Mouse (Mus musculus) midbrain, embryonic 16.5 days (tissue): ENCODE results near the gene Snx30. TPM values are rescaled to one million over a fixed set of nuclear protein-coding genes. Genes with fewer than 3 reads are reported as not detected.

Experiments
- ATAC-seq: fragments of 200-750 bp; cut with Nextera tagmentation; 2 replicates; pipeline ENCODE4 v1.8.0; 2017; ENCODE audit warnings: moderate TSS enrichment
- H3K27ac ChIP-seq: fragments of 300-500 bp; sonication (generic); 2 replicates; pipeline ENCODE4 v1.5.1; 2014; ENCODE audit warnings: mild to moderate bottlenecking, low read length, mixed read lengths
- H3K27me3 ChIP-seq: fragments of 300-500 bp; sonication (generic); 2 replicates; pipeline ENCODE4 v1.6.1; 2014; ENCODE audit warnings: low read depth, low read length, mixed read lengths; ENCODE audit not compliant: control insufficient read depth, insufficient read depth
- H3K36me3 ChIP-seq: fragments of 300-500 bp; sonication (generic); 2 replicates; pipeline ENCODE4 v1.6.1; 2014; ENCODE audit warnings: mild to moderate bottlenecking, low read length, moderate library complexity, mixed read lengths; ENCODE audit not compliant: control insufficient read depth, insufficient read depth
- H3K4me1 ChIP-seq: fragments of 300-500 bp; sonication (generic); 2 replicates; pipeline ENCODE4 v1.6.1; 2014; ENCODE audit warnings: mild to moderate bottlenecking, low read length, mixed read lengths; ENCODE audit not compliant: control insufficient read depth, insufficient read depth
- H3K4me2 ChIP-seq: fragments of 300-500 bp; sonication (generic); 2 replicates; pipeline ENCODE4 v1.6.1; 2014; ENCODE audit warnings: mild to moderate bottlenecking, low read length, mixed read lengths
- H3K4me3 ChIP-seq: fragments of 300-500 bp; sonication (generic); 2 replicates; pipeline ENCODE4 v1.5.1; 2014; ENCODE audit warnings: low read depth, mild to moderate bottlenecking, low read length, moderate library complexity, mixed read lengths
- H3K9ac ChIP-seq: fragments of 300-500 bp; sonication (generic); 2 replicates; pipeline ENCODE4 v1.6.1; 2014; ENCODE audit warnings: low read depth, low read length, mixed read lengths
- H3K9me3 ChIP-seq: fragments of 300-500 bp; sonication (generic); replicated peaks from 2 replicates; pipeline ENCODE4 v1.6.1; 2014; ENCODE audit warnings: mild to moderate bottlenecking, low read length, mixed read lengths; ENCODE audit not compliant: control insufficient read depth, poor library complexity, severe bottlenecking
- WGBS: fragments of 180-500 bp; shearing (Covaris S2); extraction: QIAGEN DNeasy Blood & Tissue Kit; methylation state at CpG from one replicate; pipeline ENCODE4 v1.1.7; 2014; 5-methylcytosine and 5-hydroxymethylcytosine counted together
- polyA plus RNA-seq: library from polyadenylated mRNA; unstranded; fragments of >200 nt; fragmentation: Nextera tagmentation; extraction: Ambion mirVana; gene quantifications from 2 replicates; pipeline ENCODE4 v1.2.1, GENCODE M21; 2015

Snx30 gene
- polyA plus RNA-seq, 1 experiment from 2014 or later: 17.7 TPM

DNA sequence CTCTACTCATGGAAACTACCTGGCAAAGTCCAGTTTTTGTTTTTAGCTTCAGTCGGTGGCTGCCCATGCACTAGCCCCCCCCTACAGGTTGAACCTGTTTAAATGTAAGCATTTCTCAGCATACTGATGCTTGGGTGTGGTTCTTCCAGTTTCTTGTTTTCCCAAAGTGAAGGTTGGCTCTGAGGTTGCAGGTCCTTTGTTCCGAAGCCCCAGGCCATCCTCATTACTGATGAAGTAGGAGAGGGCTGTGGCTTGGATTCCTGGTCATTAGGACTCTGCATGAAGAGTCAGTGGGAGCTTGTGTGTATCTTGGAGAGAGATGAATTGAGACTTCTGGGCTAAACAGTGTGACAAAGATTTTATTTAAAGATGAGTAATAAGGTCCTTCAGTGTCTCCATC, 75.6 kb downstream of the Snx30 start:
- Histone ChIP-seq H3K9ac (no peak overlapping the region), H3K4me3 (no peak overlapping the region), H3K9me3 (no peaks in the 10 kb centered on the region), H3K27me3 (no peaks in the 10 kb centered on the region), H3K4me2 (no peak overlapping the region), H3K4me1 (no peaks in the 10 kb centered on the region), H3K27ac (no peak overlapping the region), H3K36me3 (peaks cover 4% of the 10 kb centered on the region; the same call in 1 of the 2 replicates)
- WGBS: 91% methylated on average over 2 of the region's 2 CpGs
- no peak for ATAC-seq

DNA sequence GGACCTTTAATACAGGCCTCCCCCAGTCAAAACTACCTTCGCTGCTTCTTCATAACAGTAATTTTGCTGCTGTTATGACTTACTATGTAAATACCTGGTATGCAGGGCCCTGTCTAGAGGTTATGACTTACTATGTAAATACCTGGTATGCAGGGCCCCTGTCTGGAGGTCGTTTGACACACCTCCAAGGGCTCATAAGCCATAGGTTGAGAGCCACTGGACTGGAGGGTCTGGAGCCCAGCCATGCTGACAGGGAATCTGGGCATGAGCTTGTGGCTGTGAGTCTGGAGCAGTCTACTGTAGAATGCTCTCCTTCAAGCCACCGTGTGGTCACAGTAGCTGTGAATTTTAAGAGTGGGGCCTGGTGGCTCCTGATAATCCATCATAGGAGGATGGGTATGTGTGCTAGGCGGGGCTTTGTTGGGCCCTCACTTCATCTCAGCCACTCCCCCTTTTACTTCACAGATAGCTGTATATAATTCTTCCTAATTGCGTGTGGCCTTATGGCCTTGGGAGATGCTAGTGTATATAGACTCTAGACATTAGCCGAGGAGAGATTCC, 78.6 kb downstream of the Snx30 start:
- no peak overlapping the region for H3K4me3 ChIP-seq
- no peak for ATAC-seq
- 0 out of 2 replicates have a peak, but pooled peaks cover 4% of the 10 kb centered on the region for H3K36me3 ChIP-seq
- no peak overlapping the region for H3K9ac ChIP-seq
- no peak overlapping the region for H3K27ac ChIP-seq
- WGBS: 87% methylated on average over 6 of the region's 6 CpGs
- H3K4me1 ChIP-seq: no peaks in the 10 kb centered on the region
- no peaks in the 10 kb centered on the region for H3K27me3 ChIP-seq
- no peaks in the 10 kb centered on the region for H3K9me3 ChIP-seq
- H3K4me2 ChIP-seq: no peak overlapping the region

DNA sequence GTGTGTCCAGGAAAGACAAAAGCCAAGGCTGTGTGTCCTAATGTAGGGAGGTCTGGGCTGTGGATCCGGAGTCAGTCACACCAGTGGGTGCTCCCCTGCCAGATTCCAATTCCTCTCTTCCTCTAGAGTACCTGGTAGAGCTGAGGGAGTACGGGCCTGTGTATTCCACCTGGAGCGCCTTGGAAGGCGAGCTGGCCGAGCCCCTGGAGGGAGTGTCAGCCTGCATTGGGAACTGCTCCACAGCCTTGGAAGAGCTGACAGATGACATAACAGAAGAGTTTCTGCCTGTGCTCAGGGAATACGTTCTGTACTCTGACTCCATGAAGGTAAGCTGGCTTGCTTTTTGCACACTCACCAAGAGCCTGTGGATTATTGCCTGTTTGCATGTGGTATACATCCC, 80.6 kb downstream of the Snx30 start:
- Histone ChIP-seq H3K4me3 (no peak overlapping the region), H3K27ac (no peak overlapping the region), H3K4me2 (no peak overlapping the region), H3K9ac (no peak overlapping the region), H3K9me3 (no peaks in the 10 kb centered on the region), H3K27me3 (no peaks in the 10 kb centered on the region), H3K4me1 (no peaks in the 10 kb centered on the region), H3K36me3 (0 out of 2 replicates have a peak, but pooled peaks cover 6% of the 10 kb centered on the region)
- WGBS: 94% methylated on average over 6 of the region's 6 CpGs
- ATAC-seq: no peak

DNA sequence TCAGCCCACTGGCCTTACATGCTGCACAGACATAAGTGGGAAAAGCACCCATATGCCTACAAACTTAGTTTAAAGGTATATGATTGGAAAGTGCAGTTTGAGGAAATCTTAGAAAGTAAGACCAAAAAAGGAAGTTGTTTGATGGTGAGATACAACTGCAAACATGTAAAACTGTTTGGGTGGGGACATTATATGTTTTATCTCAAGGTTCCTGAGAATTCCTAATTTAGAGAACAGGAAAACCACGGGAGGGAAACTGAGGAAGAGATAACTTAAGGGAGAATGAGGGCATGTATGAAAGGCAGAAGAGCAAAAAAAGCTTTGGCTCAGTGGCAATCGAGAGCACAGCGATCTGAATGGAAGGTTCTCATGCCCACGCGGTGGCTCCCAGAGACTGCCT, 81.4 kb downstream of the Snx30 start:
- no peaks in the 10 kb centered on the region for H3K9me3 ChIP-seq
- H3K4me1 ChIP-seq: no peaks in the 10 kb centered on the region
- H3K9ac ChIP-seq: no peak overlapping the region
- no peaks in the 10 kb centered on the region for H3K27me3 ChIP-seq
- H3K4me3 ChIP-seq: no peak overlapping the region
- WGBS: 89% methylated on average over 5 of the region's 5 CpGs
- 0 out of 2 replicates have a peak, but pooled peaks cover 6% of the 10 kb centered on the region for H3K36me3 ChIP-seq
- no peak overlapping the region for H3K4me2 ChIP-seq
- ATAC-seq: no peak
- no peak overlapping the region for H3K27ac ChIP-seq

DNA sequence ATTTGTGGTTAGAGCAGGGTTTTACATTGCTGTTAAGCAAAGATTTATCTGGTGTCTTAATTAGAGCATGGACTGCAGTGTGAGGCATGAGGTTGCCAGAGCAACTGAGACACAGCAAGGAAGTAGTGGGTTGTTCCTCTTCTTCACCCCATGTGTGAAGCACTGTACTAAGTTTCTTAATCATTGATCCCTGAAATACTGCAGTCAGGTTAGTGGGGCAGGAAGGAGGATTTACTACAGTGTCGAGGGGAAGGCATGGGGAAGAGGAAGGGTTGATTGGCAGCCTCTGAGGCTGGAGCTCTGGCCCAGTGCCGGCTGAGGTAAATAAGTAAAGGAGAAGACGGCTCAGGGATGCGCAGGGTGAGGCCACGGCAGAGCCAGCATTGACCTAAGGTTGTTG, 82.4 kb downstream of the Snx30 start:
- no peak for ATAC-seq
- 81% methylated on average over 5 of the region's 5 CpGs for WGBS
- Histone ChIP-seq H3K9me3 (no peaks in the 10 kb centered on the region), H3K4me3 (no peak overlapping the region), H3K9ac (no peak overlapping the region), H3K27ac (no peak overlapping the region), H3K4me1 (no peaks in the 10 kb centered on the region), H3K36me3 (0 out of 2 replicates have a peak, but pooled peaks cover 2% of the 10 kb centered on the region), H3K27me3 (no peaks in the 10 kb centered on the region), H3K4me2 (no peak overlapping the region)

DNA sequence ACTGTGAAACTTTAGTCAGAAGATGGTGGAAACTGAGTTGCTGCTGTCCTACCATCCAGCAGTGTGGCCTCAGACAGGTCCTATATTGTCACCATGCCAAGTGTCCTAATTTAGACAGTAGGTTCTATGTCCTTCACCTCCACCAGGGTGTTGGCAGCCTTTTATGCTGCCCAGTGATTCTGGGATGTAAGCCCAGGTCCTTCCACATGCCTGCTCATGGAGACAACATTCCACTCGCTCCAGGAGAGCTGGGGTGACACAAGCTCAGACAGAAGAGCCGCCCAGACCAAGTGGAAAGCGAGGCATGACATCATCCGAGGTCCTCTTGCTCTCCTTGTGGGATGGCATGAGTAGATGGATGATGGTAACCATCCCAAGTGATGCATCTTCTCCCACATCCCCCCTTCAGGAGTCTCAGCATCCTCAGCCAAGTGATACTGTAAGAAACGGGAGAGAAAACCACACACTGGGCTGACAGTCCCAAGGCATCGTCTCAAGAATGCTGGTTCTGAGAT, 84.5 kb downstream of the Snx30 start:
- no peak overlapping the region for H3K4me3 ChIP-seq
- no peak overlapping the region for H3K27ac ChIP-seq
- no peaks in the 10 kb centered on the region for H3K9me3 ChIP-seq
- no peak for ATAC-seq
- H3K27me3 ChIP-seq: no peaks in the 10 kb centered on the region
- 0 out of 2 replicates have a peak, but pooled peaks cover 2% of the 10 kb centered on the region for H3K36me3 ChIP-seq
- no peak overlapping the region for H3K9ac ChIP-seq
- WGBS: 87% methylated on average over 6 of the region's 6 CpGs
- no peak overlapping the region for H3K4me2 ChIP-seq
- no peaks in the 10 kb centered on the region for H3K4me1 ChIP-seq

DNA sequence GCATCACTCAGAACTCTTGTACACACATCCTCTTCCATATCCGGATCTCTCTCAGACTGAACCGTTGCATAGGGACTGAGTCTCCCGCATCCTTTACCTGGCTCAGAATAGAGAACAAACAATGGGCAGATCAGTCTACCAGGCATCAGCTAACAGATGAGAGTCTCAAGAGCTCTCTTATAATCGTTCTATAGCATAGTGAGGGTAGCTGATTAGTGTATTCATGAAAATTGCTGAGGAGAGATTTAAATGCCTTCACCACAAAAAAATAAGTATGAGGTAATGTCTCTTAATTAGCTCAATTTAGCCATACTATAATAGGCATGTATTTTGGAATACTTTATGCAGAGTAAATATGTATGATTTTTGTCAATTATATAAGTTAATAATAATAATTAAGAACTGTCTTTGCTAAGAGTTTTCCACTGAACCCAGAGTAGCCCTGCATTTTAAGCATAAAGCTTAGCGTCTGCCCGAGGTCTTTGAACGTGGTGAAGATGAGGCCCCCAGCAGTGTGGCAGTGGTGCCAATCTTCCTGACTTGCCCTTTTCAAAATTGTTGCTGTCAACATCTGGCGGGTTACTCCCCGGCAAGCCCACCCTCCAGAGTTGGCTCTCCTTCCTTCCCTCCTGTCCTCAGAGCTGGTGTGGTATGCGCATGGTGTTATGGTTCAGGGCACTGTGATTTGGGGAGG, 86.2 kb downstream of the Snx30 start:
- Histone ChIP-seq H3K4me3 (no peak overlapping the region), H3K4me1 (no peaks in the 10 kb centered on the region), H3K4me2 (no peak overlapping the region), H3K27me3 (no peaks in the 10 kb centered on the region), H3K9ac (no peak overlapping the region), H3K27ac (no peak overlapping the region), H3K9me3 (no peaks in the 10 kb centered on the region), H3K36me3 (0 out of 2 replicates have a peak, but pooled peaks cover 2% of the 10 kb centered on the region)
- WGBS: 85% methylated on average over 10 of the region's 10 CpGs
- ATAC-seq: 0 out of 2 replicates have a peak, but pooled peaks have one; percentile 10

DNA sequence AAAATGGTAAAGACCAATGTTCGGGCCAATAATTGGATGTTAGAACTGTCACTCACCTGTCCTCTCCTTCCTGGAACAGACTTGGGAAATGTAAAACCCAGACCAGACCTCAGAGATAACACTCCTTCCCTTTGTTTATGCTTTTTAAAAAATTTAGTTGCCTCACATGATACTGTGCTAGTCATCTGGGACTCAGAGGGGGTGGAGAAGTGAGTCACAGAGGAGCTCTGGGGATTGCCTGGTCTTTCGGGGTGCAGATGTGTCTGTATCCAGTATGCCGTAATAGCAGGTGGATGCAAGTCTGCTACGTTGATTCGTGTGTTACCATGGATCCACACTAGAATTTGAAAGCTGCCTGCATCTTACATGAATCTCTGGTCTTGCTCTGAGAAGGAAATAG, 87.1 kb downstream of the Snx30 start:
- Histone ChIP-seq H3K27me3 (no peaks in the 10 kb centered on the region), H3K4me2 (no peak overlapping the region), H3K4me1 (no peaks in the 10 kb centered on the region), H3K4me3 (no peak overlapping the region), H3K9me3 (no peaks in the 10 kb centered on the region), H3K9ac (no peak overlapping the region), H3K36me3 (0 out of 2 replicates have a peak, but pooled peaks cover 2% of the 10 kb centered on the region), H3K27ac (no peak overlapping the region)
- ATAC-seq: no peak
- 91% methylated on average over 5 of the region's 5 CpGs for WGBS

DNA sequence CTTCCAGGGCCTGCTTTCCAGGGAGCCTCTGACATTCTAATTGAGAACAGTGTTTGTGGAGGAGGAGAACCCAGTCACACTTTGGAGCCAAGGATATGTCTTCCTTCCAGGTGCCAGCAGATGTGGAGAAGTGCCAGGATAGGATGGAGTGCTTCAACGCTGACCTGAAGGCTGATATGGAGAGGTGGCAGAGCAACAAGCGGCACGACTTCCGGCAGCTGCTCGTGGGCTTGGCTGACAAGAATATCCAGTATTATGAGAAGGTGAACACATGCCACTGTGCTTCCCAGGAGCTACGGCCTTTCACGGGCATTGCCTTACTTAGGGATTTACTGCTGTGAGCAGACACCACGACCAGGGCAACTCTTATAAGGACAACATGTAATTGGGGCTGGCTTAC, 88.8 kb downstream of the Snx30 start:
- WGBS: 91% methylated on average over 8 of the region's 8 CpGs
- Histone ChIP-seq H3K9me3 (no peaks in the 10 kb centered on the region), H3K4me1 (no peaks in the 10 kb centered on the region), H3K27ac (no peak overlapping the region), H3K4me2 (no peak overlapping the region), H3K36me3 (peaks cover 7% of the 10 kb centered on the region; the same call in 1 of the 2 replicates), H3K27me3 (no peaks in the 10 kb centered on the region), H3K9ac (no peak overlapping the region), H3K4me3 (no peak overlapping the region)
- ATAC-seq: no peak
